Mouse (Mus musculus): ENCODE measurements around the gene Fam181a.

Fam181a gene

DNA sequence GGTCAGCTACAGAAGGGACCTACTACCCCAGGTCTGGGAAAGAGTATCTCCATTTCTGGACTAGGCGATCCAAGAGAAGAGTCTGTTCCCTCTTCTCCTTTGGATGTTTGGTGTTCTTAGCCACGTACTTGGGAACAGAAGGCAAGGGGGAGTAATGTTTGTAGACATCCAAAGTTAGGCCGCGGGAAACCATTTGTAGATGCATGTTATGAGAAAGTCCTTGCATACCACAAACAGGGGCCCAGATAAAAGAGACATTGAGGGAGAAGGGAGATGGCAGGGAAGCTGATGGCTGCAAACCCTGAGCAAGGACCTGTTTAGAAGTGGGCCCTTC is 45.6 kb downstream of the Fam181a start:
- no peak for DNase-seq (ENCODE audit: low spot score)

DNA sequence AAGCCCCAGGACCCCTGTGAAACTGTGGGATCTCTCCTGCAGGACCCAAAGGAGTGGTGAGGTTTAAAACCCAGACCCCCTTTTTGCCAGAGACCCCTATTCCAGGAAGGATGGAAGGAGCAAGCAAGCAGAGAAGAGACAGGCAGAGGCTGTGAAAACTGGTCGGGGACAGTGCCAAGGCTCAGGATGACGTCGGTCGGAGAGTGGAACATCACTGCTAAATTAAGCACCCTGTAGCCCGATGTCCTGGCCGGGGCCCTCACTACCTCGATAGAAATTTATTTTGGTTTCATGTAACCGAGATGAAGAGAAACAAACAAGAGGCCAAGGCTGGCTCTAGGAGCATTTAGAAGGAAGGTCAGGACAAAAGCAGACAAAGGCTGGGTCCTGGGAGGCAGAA is 47.4 kb downstream of the Fam181a start:
- DNase-seq (ENCODE audit: low spot score) = no peak

DNA sequence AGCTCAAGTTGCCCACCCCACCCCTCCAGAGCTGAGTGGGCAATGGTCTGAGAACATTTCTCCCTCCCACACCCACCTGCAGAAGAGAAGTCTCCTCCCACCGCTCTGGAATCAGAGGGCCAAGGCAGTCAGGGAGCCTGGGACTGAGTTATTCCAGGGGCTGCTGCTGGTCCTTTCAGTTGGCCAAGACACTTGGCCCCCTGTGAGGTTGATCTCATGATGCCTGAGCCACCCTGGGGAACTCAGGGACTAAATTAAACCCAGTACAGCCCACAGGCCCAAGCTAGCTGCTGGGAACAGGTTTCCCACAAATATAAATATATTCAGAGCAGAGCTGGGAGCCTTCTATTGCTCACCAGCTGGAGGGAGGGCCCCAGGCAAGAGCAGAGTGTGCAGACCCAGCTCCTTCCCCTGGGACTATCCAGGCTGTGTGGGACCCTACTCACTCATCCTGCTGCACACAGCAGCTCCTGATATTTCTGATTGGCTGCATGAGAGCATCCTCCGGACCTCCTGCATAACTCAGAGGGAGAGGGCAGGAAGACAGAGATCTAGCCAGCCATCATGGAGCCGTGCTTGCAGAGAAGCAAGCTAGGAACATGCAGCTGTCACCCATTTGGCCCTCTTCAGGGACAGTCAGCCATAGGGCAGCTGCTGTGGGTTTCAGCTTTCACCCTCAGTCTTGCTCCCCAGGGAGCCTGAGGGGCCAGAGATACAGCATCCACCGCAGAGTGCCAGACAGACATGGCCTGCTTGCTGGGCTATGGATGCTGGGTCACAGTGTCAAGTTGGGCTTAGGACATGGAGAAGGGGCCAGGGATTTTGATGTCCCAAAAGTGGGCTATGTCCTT is 48.4 kb downstream of the Fam181a start:
- no peak for DNase-seq (ENCODE audit: low spot score)

DNA sequence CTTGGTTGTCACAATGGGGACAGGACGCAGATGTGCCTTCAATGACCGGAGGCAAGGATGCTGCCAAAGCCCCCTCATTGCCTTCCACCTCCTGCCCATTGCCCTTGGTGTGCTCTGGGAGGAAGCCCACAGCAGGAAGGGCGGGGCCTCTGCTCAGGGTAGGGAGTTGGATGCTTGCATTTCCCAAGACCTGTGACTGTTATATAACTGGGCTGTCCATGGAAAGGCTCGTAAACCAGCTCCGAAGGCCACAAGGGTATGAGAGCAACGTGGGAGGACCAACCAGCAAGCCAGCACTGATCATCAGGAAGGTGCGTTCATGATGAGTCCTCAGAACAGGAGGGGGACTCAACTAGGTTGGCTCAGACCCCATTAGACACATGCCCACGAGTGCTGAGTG is 50.0 kb downstream of the Fam181a start:
- DNase-seq (ENCODE audit: low spot score) = no peak

DNA sequence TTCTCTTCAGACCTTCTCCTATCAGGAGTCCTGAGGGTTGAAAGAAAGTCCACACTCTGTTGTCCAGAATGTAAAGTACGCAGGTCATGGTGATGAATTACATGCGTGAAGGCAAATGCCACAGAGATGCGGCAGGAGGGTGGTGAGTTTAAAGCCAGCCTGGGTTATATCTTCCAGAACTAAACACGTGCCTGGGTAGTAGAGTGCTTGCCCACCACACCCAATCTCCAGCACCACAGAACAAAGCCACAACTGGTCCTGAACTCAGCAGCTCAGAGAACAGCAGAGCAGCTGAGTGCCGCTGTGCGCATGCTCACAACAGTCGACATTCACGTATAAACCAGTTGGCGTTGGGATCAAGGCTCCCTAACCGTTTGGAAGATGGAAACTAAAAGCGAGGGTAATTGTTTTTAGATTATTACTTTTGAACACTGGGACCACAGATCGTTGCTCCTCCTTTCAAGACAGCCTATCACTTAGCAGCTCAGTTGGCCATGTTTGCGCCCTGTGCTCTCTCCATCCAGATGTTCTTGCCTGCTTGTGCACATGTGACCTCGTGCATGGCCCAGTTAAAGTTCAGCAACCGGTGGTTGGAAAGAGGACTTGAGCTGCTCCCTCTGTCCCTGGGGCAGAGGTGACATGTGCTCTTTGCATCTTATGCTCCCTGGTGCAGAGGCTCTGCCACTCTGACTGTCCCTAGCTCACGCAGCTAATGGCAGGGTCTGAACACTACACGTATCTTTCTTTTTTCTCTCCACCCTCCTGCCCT is 50.9 kb downstream of the Fam181a start:
- no peak for DNase-seq (ENCODE audit: low spot score)

DNA sequence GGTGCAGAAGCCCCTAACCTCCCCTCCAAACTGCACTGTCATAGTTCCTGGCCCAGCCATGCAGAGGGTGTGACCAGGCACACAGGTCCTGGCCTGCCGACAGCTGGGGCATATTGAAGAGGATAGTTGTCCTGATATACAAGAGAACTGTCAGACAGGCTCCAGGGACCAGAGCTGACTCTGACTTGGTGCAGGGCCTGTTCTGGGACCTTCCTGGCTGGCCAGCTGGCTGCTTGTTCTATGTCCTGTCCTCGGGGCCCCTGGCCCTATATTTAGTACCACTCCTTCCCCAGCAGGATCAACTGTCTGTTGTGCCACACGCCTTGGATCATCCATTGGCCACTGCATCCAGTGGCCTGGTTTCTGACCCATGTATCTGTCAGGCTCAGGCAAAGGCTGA is 51.6 kb downstream of the Fam181a start:
- DNase-seq (ENCODE audit: low spot score) = no peak
